Mouse (Mus musculus) stomach, embryonic 14.5 days (tissue): Measurements from ENCODE around the gene Sart1. TPM values are rescaled to one million over a fixed set of nuclear protein-coding genes. Genes with fewer than 3 reads are reported as not detected.

ENCODE experiments used
- ATAC-seq: fragments of 200-750 bp; cut with Nextera tagmentation; 2 replicates; pipeline ENCODE4 v1.8.0; 2017; ENCODE audit warnings: low read depth, moderate TSS enrichment; ENCODE audit not compliant: insufficient number of reproducible peaks, insufficient read depth, low FRiP score
- H3K27ac ChIP-seq: fragments of 300-500 bp; sonication (generic); 2 replicates; pipeline ENCODE4 v1.5.1; 2014; ENCODE audit warnings: mild to moderate bottlenecking, low read length, moderate library complexity, mixed read lengths
- H3K27me3 ChIP-seq: fragments of 300-500 bp; sonication (generic); 2 replicates; pipeline ENCODE4 v1.6.1; 2014; ENCODE audit warnings: low read length, control low read depth, mixed read lengths; ENCODE audit not compliant: control insufficient read depth, insufficient read depth
- H3K36me3 ChIP-seq: fragments of 300-500 bp; sonication (generic); 2 replicates; pipeline ENCODE4 v1.6.1; 2014; ENCODE audit warnings: mild to moderate bottlenecking, control low read depth, low read length, moderate library complexity, mixed read lengths; ENCODE audit not compliant: control insufficient read depth, insufficient read depth
- H3K4me1 ChIP-seq: fragments of 300-500 bp; sonication (generic); 2 replicates; pipeline ENCODE4 v1.6.1; 2014; ENCODE audit warnings: low read length, control low read depth, mixed read lengths; ENCODE audit not compliant: control insufficient read depth, insufficient read depth
- H3K4me2 ChIP-seq: fragments of 300-500 bp; sonication (generic); replicated peaks from 2 replicates; pipeline ENCODE4 v1.6.1; 2014; ENCODE audit warnings: low read depth, low read length, control low read depth
- H3K4me3 ChIP-seq: fragments of 300-500 bp; sonication (generic); 2 replicates; pipeline ENCODE4 v1.5.1; 2014; ENCODE audit warnings: low read depth, low read length, control low read depth
- H3K9ac ChIP-seq: fragments of 300-500 bp; sonication (generic); replicated peaks from 2 replicates; pipeline ENCODE4 v1.6.1; 2014; ENCODE audit warnings: low read depth, mild to moderate bottlenecking, control low read depth, low read length, moderate library complexity, mixed read lengths
- H3K9me3 ChIP-seq: fragments of 300-500 bp; sonication (generic); 2 replicates; pipeline ENCODE4 v1.6.1; 2016; ENCODE audit warnings: low read depth, low read length, control low read depth; ENCODE audit not compliant: control insufficient read depth
- WGBS: fragments of 180-500 bp; shearing (Covaris S2); extraction: QIAGEN DNeasy Blood & Tissue Kit; methylation state at CpG from one replicate; pipeline ENCODE4 v1.1.7; 2014; 5-methylcytosine and 5-hydroxymethylcytosine counted together
- polyA plus RNA-seq: library from polyadenylated mRNA; unstranded; fragments of >200 nt; fragmentation: Nextera tagmentation; extraction: Ambion mirVana; gene quantifications from 2 replicates; pipeline ENCODE4 v1.2.1, GENCODE M21; 2014

The Sart1 gene
- polyA plus RNA-seq, 1 experiment from 2014 or later = 56.3 TPM

DNA sequence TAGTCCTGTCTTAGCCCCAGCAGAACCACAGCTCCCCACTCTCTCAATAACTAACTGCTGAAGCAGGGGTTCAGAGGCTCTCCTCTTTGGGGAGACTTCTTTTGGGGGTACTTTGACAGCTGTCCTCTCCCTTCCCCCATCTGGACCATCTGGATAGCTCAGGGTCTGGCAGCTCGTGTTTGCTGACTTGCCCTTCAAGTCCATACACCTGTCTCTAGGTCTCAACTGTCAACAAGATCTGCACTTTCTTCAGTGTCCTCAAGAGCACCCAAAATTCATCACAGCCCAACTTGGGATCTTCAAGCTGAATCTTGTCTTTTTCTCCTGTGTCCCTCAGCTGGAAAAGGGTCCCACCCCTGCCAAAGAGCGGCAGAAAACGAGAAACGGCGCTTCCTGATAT is 33.3 kb upstream of the Sart1 start:
- 87% methylated on average over 5 of the region's 5 CpGs for WGBS
- no peak for ATAC-seq
- peaks cover 15% of the 10 kb centered on the region for H3K36me3 ChIP-seq
- H3K4me1 ChIP-seq = peaks cover 21% of the 10 kb centered on the region
- no peaks in the 10 kb centered on the region for H3K9me3 ChIP-seq
- H3K4me2 ChIP-seq = no peak overlapping the region
- H3K9ac ChIP-seq = no peak overlapping the region
- no peak overlapping the region for H3K4me3 ChIP-seq
- no peaks in the 10 kb centered on the region for H3K27me3 ChIP-seq
- no peak overlapping the region for H3K27ac ChIP-seq

DNA sequence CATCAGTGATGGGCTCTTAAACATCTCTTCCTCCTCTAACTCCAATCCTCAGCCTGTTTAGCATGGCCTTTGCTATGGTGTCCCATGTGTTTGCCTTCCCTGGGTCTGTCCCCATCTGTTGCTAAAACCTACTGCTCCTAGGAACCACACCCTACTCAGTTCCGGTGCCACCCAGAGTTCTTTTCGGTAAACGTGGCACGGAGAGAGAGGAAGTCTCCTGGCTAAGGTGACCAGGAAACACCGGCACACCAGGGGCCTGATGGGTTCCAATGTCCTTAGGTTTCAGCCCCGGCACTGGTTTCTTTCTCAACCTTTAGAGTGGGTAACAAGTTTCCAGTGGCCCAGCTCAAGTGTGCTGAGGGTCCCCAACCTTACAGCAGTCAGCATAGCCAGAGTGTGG is 32.1 kb upstream of the Sart1 start:
- WGBS = 93% methylated on average over 6 of the region's 6 CpGs
- ATAC-seq = no peak
- H3K27ac ChIP-seq = no peak overlapping the region
- H3K36me3 ChIP-seq = peaks cover 6% of the 10 kb centered on the region; the same call in 1 of the 2 replicates
- peaks cover 10% of the 10 kb centered on the region; the same call in 1 of the 2 replicates for H3K4me1 ChIP-seq
- H3K9me3 ChIP-seq = no peaks in the 10 kb centered on the region
- no peak overlapping the region for H3K4me3 ChIP-seq
- H3K9ac ChIP-seq = no peak overlapping the region
- H3K27me3 ChIP-seq = no peaks in the 10 kb centered on the region
- no peak overlapping the region for H3K4me2 ChIP-seq

DNA sequence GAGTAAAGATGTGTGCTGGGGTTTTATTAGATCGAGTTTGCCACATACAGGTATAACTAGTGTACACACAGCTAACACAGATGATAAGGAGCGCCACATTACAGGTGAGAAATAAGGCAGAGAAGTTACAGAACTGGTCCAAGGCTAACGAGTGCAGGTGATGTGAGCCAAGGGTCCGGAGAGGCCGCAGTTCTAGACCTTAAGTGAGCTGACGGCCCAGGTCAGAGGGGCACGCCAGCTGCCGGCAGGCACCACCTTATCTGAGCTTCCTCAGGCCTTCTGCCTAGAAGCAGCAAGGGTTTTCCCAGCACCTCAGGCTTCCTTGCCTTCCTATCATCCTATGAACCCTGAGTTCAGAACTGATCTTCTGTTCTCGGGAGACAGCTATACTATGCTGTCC is 31.1 kb upstream of the Sart1 start:
- H3K4me1 ChIP-seq = peaks cover 10% of the 10 kb centered on the region; the same call in 1 of the 2 replicates
- no peak overlapping the region for H3K27ac ChIP-seq
- H3K9me3 ChIP-seq = no peaks in the 10 kb centered on the region
- H3K4me2 ChIP-seq = no peak overlapping the region
- no peaks in the 10 kb centered on the region for H3K27me3 ChIP-seq
- H3K36me3 ChIP-seq = peaks cover 6% of the 10 kb centered on the region; the same call in 1 of the 2 replicates
- H3K9ac ChIP-seq = no peak overlapping the region
- H3K4me3 ChIP-seq = no peak overlapping the region
- 87% methylated on average over 9 of the region's 9 CpGs for WGBS
- no peak for ATAC-seq

DNA sequence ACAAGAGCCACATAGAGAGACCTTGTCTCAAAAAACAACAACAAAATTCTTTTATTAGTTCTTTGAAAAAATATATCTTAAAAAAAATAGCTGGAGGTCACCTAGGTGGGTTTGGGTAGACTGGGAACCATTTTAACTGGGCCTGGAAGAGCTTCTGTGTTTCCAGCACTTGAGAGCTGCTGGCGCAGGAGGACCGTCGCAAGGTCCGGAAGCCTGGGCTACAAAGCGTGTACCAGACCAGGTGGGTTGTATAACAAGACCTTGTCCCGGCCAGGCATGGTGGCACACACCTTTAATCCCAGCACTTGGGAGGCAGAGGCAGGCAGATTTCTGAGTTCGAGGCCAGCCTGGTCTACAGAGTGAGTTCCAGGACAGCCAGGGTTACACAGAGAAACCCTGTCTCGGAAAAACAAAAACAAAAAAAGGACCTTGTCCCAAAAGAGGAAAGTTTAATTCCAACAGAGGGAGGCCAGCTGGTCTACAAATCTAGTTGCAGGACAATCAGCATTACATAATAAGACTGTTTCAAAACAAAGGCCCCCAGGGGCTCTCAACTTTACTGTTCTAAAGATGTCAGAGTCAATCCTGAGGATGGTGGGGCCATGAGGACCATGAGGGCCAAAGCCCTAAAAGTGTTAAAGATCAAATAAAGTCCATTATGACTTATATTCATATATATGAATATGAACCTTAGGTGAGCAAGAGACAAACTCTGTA is 30.4 kb upstream of the Sart1 start:
- no peak overlapping the region for H3K27ac ChIP-seq
- no peak overlapping the region for H3K4me3 ChIP-seq
- H3K4me1 ChIP-seq = peaks cover 10% of the 10 kb centered on the region; the same call in 1 of the 2 replicates
- H3K4me2 ChIP-seq = no peak overlapping the region
- no peak overlapping the region for H3K9ac ChIP-seq
- H3K9me3 ChIP-seq = no peaks in the 10 kb centered on the region
- WGBS = 90% methylated on average over 8 of the region's 8 CpGs
- no peak for ATAC-seq
- H3K36me3 ChIP-seq = peaks cover 6% of the 10 kb centered on the region; the same call in 1 of the 2 replicates
- H3K27me3 ChIP-seq = no peaks in the 10 kb centered on the region

DNA sequence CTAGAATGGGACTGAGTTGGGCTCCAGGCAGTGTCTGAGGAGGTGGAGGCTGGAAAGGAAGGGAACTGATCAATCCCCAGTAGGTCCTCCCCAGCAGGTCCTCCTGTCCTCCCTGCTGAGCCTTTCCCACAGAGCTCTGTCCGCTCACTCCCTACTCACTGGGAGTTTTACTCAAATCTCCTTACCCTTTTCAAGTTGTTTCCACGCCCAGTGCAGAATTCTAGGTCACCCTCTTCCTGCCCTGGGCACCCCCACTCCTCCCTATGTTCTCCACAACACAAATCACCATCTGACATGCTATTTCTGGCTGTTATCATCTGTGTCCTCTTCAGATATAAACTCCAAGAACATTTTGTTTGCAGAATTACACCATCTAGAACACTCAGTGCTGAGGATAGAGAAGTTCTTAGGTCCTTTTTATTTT is 26.0 kb upstream of the Sart1 start:
- H3K27me3 ChIP-seq = no peaks in the 10 kb centered on the region
- H3K27ac ChIP-seq = no peak overlapping the region
- 65% methylated on average over 2 of the region's 2 CpGs for WGBS
- no peaks in the 10 kb centered on the region; the same call in 1 of the 2 replicates for H3K36me3 ChIP-seq
- no peaks in the 10 kb centered on the region for H3K9me3 ChIP-seq
- no peak overlapping the region for H3K9ac ChIP-seq
- no peaks in the 10 kb centered on the region for H3K4me1 ChIP-seq
- no peak overlapping the region for H3K4me3 ChIP-seq
- no peak overlapping the region for H3K4me2 ChIP-seq
- no peak for ATAC-seq

DNA sequence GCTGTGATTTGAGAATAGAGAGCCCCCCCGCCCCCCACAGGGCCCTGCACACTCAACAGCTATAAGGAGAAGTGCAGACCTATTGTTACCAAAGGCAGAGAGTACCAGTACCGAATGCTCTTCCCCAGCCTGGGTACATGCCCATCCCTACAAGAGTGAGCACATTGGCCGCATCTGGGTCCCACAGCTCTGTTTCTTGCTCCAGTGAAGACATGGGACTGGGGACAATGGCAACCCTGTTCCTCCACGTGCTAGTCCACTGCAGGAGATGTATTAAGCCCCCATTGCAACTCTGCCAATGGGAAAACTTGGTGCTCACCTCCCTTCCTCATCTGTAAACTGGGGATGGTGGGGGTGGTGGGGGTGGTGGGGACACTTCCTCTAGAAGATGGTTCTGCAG is 25.3 kb upstream of the Sart1 start:
- Histone ChIP-seq H3K9ac (no peak overlapping the region), H3K9me3 (no peaks in the 10 kb centered on the region), H3K4me1 (no peaks in the 10 kb centered on the region), H3K36me3 (0 out of 2 replicates have a peak, but pooled peaks cover 2% of the 10 kb centered on the region), H3K4me3 (no peak overlapping the region), H3K4me2 (no peak overlapping the region), H3K27ac (no peak overlapping the region), H3K27me3 (no peaks in the 10 kb centered on the region)
- no peak for ATAC-seq
- WGBS = 79% methylated on average over 4 of the region's 4 CpGs

DNA sequence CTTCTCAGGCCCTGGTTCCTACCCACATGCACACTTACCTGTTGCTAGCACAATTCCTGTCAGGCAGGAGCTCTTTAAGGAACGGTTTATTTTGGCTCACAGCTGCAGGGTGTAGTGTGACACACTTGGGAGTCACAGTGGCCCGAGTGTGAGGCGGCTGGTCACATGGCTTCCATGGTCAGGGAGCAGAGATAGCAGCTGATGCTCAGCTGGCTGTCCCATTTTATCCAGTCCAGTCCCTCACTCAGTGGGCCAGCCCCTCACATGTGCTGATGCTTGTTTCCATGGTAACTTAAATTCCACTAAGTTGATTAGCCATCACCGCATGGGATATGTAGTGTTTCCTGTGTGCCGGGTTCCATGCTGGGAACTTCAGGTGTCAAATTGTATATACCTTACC is 23.5 kb upstream of the Sart1 start:
- ATAC-seq = no peak
- Histone ChIP-seq H3K9me3 (no peaks in the 10 kb centered on the region), H3K36me3 (0 out of 2 replicates have a peak, but pooled peaks cover 2% of the 10 kb centered on the region), H3K27me3 (no peaks in the 10 kb centered on the region), H3K4me2 (no peak overlapping the region), H3K9ac (no peak overlapping the region), H3K4me3 (no peak overlapping the region), H3K4me1 (peaks cover 3% of the 10 kb centered on the region; the same call in 1 of the 2 replicates), H3K27ac (no peak overlapping the region)
- 72% methylated on average over 5 of the region's 5 CpGs for WGBS

DNA sequence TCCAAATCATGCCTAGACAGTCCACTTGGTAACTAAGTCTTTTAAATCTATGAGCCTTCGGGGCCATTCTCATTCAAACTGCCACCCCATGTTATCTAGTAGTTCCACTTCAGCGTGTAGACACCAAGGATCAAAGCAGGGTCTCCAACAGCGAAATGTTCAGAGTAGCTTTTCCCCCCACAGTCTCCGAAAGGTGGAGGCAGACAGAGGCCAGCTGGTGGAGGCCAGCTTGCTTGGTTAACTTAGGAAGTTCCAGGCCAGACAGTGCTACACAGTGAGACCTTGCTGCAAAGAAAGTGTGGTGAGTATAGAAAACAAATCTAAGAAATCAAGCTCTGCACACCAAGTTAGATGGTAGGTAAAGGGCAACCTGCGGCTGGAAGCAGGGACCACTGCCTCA is 22.1 kb upstream of the Sart1 start:
- H3K9ac ChIP-seq = no peak overlapping the region
- H3K36me3 ChIP-seq = 0 out of 2 replicates have a peak, but pooled peaks cover 2% of the 10 kb centered on the region
- no peak overlapping the region for H3K4me2 ChIP-seq
- no peaks in the 10 kb centered on the region for H3K9me3 ChIP-seq
- H3K27me3 ChIP-seq = no peaks in the 10 kb centered on the region
- peaks cover 7% of the 10 kb centered on the region; the same call in 1 of the 2 replicates for H3K4me1 ChIP-seq
- WGBS = 74% methylated on average over 5 of the region's 5 CpGs
- ATAC-seq = no peak
- no peak overlapping the region for H3K27ac ChIP-seq
- H3K4me3 ChIP-seq = no peak overlapping the region
